Mouse (Mus musculus): Measurements from ENCODE around the gene Srebf2. TPM values are rescaled to one million over a fixed set of nuclear protein-coding genes. Genes with fewer than 3 reads are reported as not detected.

Srebf2 gene
- polyA plus RNA-seq, 1 experiment: 285 TPM

DNA sequence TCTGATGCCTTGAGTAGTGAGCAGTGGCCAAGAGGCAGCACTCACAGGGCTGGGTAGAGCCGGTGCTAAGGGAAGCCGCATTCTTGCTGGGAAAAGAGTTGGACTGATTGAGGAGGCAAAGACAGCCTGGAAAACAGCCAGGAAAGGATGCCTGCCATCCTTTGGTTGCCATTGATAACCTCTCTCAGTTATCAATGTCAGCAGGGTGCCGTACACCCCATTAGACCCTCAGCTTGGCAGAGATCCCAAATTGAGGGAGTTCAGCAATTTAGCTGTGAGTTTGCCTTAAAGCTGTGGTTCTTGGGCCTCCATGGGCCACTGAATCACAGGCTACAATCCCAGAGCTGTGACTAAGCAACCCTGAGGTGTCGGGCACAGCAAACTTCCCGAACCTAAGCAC is 34.1 kb downstream of the Srebf2 start:
- no peak overlapping the region for H3ac ChIP-seq (ENCODE audit: control insufficient read depth, insufficient read length)
- H3K4me3 ChIP-seq: no peak overlapping the region
- H3K79me2 ChIP-seq (ENCODE audit: control insufficient read depth, insufficient read depth): no peaks in the 10 kb centered on the region
- no peaks in the 10 kb centered on the region for H3K27me3 ChIP-seq (ENCODE audit: control insufficient read depth, insufficient read depth, insufficient read length)
- TF ChIP-seq POLR2AphosphoS2 (IDR thresholded peaks at IDR 0.05; ENCODE audit: insufficient read length, low read depth) (peak; percentile 30), MYOG (IDR thresholded peaks at IDR 0.05; ENCODE audit: control insufficient read depth in 1 of 3, insufficient read depth in 1 of 3, insufficient read length in 2 of 3, low read depth in 2 of 3) (no peak), TCF3 (IDR thresholded peaks at IDR 0.05; ENCODE audit: insufficient read length, low read depth) (no peak)
- no peak overlapping the region for H3K4me2 ChIP-seq (ENCODE audit: low read depth)
- peaks cover 98% of the 10 kb centered on the region for H3K36me3 ChIP-seq (ENCODE audit: control insufficient read depth, insufficient read depth)

DNA sequence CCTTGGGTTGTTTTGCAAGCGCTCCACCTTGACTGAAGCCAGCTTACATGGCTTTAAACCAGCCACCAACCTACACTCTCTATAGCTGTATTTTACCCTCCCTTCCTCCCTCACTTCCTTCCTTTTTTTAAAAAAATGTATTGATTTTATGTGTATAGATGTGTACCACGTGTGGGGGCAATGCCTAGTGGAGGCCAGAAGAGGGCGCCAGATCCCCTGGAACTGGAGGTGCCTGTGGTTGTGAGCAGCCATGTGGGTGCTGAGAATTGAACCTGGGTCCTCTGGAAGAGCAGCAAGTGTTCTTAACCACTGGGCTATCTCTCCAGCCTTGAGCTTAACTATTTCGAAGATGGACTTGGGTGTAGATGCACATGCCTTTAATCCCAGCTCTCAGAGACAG is 35.3 kb downstream of the Srebf2 start:
- H3K36me3 ChIP-seq (ENCODE audit: control insufficient read depth, insufficient read depth): peaks cover 98% of the 10 kb centered on the region
- TF ChIP-seq MAX (IDR thresholded peaks at IDR 0.05; ENCODE audit: low read depth) (no peak), TCF12 (IDR thresholded peaks at IDR 0.05; ENCODE audit: insufficient read depth, poor library complexity, severe bottlenecking) (no peak), MYOG (IDR thresholded peaks at IDR 0.05; ENCODE audit: control insufficient read depth in 1 of 3, insufficient read depth in 1 of 3, insufficient read length in 2 of 3, low read depth in 2 of 3) (no peak), SRF (IDR thresholded peaks at IDR 0.05; ENCODE audit: control insufficient read depth, insufficient read length, low read depth) (no peak), CEBPB (IDR thresholded peaks at IDR 0.05; ENCODE audit: insufficient read depth, poor library complexity, severe bottlenecking) (no peak), REST (IDR thresholded peaks at IDR 0.05; ENCODE audit: insufficient read depth, insufficient read length) (no peak), POLR2A (IDR thresholded peaks at IDR 0.05; ENCODE audit: insufficient read length, low read depth) (no peak), E2F4 (IDR thresholded peaks at IDR 0.05; ENCODE audit: insufficient read depth) (no peak), USF1 (IDR thresholded peaks at IDR 0.05; ENCODE audit: low read depth) (no peak), TCF3 (IDR thresholded peaks at IDR 0.05; ENCODE audit: insufficient read length, low read depth) (no peak), MYOD1 (IDR thresholded peaks at IDR 0.05; ENCODE audit: control insufficient read depth in 1 of 3, insufficient read length in 2 of 3, low read depth in 2 of 3) (no peak), POLR2AphosphoS2 (IDR thresholded peaks at IDR 0.05; ENCODE audit: insufficient read length, low read depth) (no peak)
- no peaks in the 10 kb centered on the region for H3K79me2 ChIP-seq (ENCODE audit: control insufficient read depth, insufficient read depth)

DNA sequence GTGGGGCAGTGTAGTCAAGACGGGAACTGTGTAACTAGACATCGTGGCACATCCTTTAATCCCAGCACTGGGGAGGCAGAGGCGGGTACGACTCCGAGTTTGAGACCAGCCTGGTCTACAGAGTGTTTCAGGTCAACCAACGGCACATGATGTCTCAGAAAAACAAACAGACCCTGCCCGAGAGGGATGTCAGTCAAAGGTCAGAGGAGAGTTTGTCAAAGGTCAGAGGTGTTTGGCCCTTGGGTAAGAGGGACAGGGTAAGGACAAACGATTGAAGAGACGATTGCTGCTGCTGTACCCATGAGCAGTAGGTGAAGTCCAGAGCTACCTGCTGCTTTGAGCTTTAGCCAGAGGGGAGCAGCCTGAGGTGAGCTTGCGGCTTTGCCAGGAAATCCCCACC is 36.6 kb downstream of the Srebf2 start:
- no peak overlapping the region for H3K4me3 ChIP-seq
- TF ChIP-seq TCF3 (IDR thresholded peaks at IDR 0.05; ENCODE audit: insufficient read length, low read depth) (no peak), E2F4 (IDR thresholded peaks at IDR 0.05; ENCODE audit: insufficient read depth) (no peak), REST (IDR thresholded peaks at IDR 0.05; ENCODE audit: insufficient read depth, insufficient read length) (no peak), CEBPB (IDR thresholded peaks at IDR 0.05; ENCODE audit: insufficient read depth, poor library complexity, severe bottlenecking) (no peak)
- no peaks in the 10 kb centered on the region for H3K27me3 ChIP-seq (ENCODE audit: control insufficient read depth, insufficient read depth, insufficient read length)

More for the DNA sequence above, 35.3 kb downstream of the Srebf2 start:
- Histone ChIP-seq H3K4me3 (no peak overlapping the region), H3K4me2 (ENCODE audit: low read depth) (no peak overlapping the region), H3ac (ENCODE audit: control insufficient read depth, insufficient read length) (no peak overlapping the region), H3K27me3 (ENCODE audit: control insufficient read depth, insufficient read depth, insufficient read length) (no peaks in the 10 kb centered on the region)

DNA sequence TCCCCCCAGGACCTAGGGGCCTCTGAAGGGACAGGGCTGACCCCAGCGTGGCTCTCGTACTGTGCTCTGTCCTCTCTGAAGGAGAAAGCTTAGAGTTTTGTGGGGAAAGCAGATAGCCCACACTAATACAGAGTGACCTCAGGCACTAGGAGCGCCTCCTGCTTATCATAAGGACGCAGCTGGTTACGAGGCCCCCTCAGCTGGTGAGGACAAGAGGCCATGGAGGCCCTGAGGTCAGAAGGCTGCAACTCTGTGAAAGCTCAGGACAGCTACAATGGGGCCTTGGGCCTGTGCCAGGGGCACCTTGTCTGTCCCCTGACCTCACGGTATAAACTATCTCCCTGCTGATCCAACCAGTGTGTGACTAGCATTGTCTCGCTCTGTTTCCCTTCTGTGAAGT is 37.2 kb downstream of the Srebf2 start:
- TF ChIP-seq SRF (IDR thresholded peaks at IDR 0.05; ENCODE audit: control insufficient read depth, insufficient read length, low read depth) (no peak), MAX (IDR thresholded peaks at IDR 0.05; ENCODE audit: low read depth) (no peak), POLR2A (IDR thresholded peaks at IDR 0.05; ENCODE audit: insufficient read length, low read depth) (no peak), E2F4 (IDR thresholded peaks at IDR 0.05; ENCODE audit: insufficient read depth) (no peak), CEBPB (IDR thresholded peaks at IDR 0.05; ENCODE audit: insufficient read depth, poor library complexity, severe bottlenecking) (no peak), MYOD1 (IDR thresholded peaks at IDR 0.05; ENCODE audit: control insufficient read depth in 1 of 3, insufficient read length in 2 of 3, low read depth in 2 of 3) (no peak), POLR2AphosphoS2 (IDR thresholded peaks at IDR 0.05; ENCODE audit: insufficient read length, low read depth) (no peak), TCF3 (IDR thresholded peaks at IDR 0.05; ENCODE audit: insufficient read length, low read depth) (no peak), MYOG (IDR thresholded peaks at IDR 0.05; ENCODE audit: control insufficient read depth in 1 of 3, insufficient read depth in 1 of 3, insufficient read length in 2 of 3, low read depth in 2 of 3) (no peak), TCF12 (IDR thresholded peaks at IDR 0.05; ENCODE audit: insufficient read depth, poor library complexity, severe bottlenecking) (no peak)
- no peak overlapping the region for H3ac ChIP-seq (ENCODE audit: control insufficient read depth, insufficient read length)

More for the DNA sequence above, 36.6 kb downstream of the Srebf2 start:
- H3K36me3 ChIP-seq (ENCODE audit: control insufficient read depth, insufficient read depth): peaks cover 100% of the 10 kb centered on the region
- no peak overlapping the region for H3K4me2 ChIP-seq (ENCODE audit: low read depth)
- peaks cover 1% of the 10 kb centered on the region for H3K79me2 ChIP-seq (ENCODE audit: control insufficient read depth, insufficient read depth)
- no peak overlapping the region for H3ac ChIP-seq (ENCODE audit: control insufficient read depth, insufficient read length)

DNA sequence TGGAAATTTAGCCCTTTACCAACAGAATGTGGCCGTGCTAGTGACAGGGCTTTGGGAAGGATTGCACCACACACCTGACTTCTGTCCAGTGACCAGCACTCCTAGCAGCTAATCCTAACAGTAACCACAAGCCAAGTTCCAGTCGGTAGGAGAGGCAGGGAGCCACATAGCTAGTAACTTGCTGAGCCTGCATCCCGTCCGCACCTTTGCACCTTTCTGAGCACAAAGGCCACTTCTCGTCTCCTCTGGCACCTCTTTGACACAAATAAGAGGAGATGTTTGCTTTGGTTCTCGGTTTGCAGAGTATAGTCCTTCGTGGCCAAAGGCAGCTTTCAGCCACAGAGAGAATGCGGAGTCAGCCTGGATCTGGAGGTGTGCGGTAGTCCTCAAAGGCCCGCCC is 37.7 kb downstream of the Srebf2 start:
- no peak for TF ChIP-seq REST (IDR thresholded peaks at IDR 0.05; ENCODE audit: insufficient read depth, insufficient read length)
- TF ChIP-seq SRF (IDR thresholded peaks at IDR 0.05; ENCODE audit: control insufficient read depth, insufficient read length, low read depth): no peak
- TF ChIP-seq TCF12 (IDR thresholded peaks at IDR 0.05; ENCODE audit: insufficient read depth, poor library complexity, severe bottlenecking): no peak
- no peak for TF ChIP-seq POLR2A (IDR thresholded peaks at IDR 0.05; ENCODE audit: insufficient read length, low read depth)
- TF ChIP-seq MYOD1 (IDR thresholded peaks at IDR 0.05; ENCODE audit: control insufficient read depth in 1 of 3, insufficient read length in 2 of 3, low read depth in 2 of 3): no peak
- no peak for TF ChIP-seq E2F4 (IDR thresholded peaks at IDR 0.05; ENCODE audit: insufficient read depth)
- TF ChIP-seq POLR2AphosphoS2 (IDR thresholded peaks at IDR 0.05; ENCODE audit: insufficient read length, low read depth): no peak
- TF ChIP-seq TCF3 (IDR thresholded peaks at IDR 0.05; ENCODE audit: insufficient read length, low read depth): no peak
- TF ChIP-seq USF1 (IDR thresholded peaks at IDR 0.05; ENCODE audit: low read depth): no peak
- no peak for TF ChIP-seq MAX (IDR thresholded peaks at IDR 0.05; ENCODE audit: low read depth)
- no peak for TF ChIP-seq MYOG (IDR thresholded peaks at IDR 0.05; ENCODE audit: control insufficient read depth in 1 of 3, insufficient read depth in 1 of 3, insufficient read length in 2 of 3, low read depth in 2 of 3)
- no peak for TF ChIP-seq CEBPB (IDR thresholded peaks at IDR 0.05; ENCODE audit: insufficient read depth, poor library complexity, severe bottlenecking)
- Histone ChIP-seq H3K79me2 (ENCODE audit: control insufficient read depth, insufficient read depth) (peaks cover 12% of the 10 kb centered on the region), H3ac (ENCODE audit: control insufficient read depth, insufficient read length) (no peak overlapping the region), H3K27me3 (ENCODE audit: control insufficient read depth, insufficient read depth, insufficient read length) (no peaks in the 10 kb centered on the region), H3K36me3 (ENCODE audit: control insufficient read depth, insufficient read depth) (peaks cover 100% of the 10 kb centered on the region), H3K4me2 (ENCODE audit: low read depth) (no peak overlapping the region), H3K4me3 (no peak overlapping the region)

More for the DNA sequence above, 37.2 kb downstream of the Srebf2 start:
- Histone ChIP-seq H3K27me3 (ENCODE audit: control insufficient read depth, insufficient read depth, insufficient read length) (no peaks in the 10 kb centered on the region), H3K79me2 (ENCODE audit: control insufficient read depth, insufficient read depth) (peaks cover 7% of the 10 kb centered on the region), H3K4me2 (ENCODE audit: low read depth) (no peak overlapping the region), H3K36me3 (ENCODE audit: control insufficient read depth, insufficient read depth) (peaks cover 100% of the 10 kb centered on the region), H3K4me3 (no peak overlapping the region)
